Mouse (Mus musculus) layer of hippocampus, postnatal 10 days (tissue): ENCODE measurements around the gene Il34. TPM values are rescaled to one million over a fixed set of nuclear protein-coding genes. Genes with fewer than 3 reads are reported as not detected.

ENCODE experiments used
- DNase-seq, 2 experiments: peaks; one replicate each; pipeline ENCODE4 v3.0.0; 2021; ENCODE audit warnings: low spot score in 2 of 2
- total RNA-seq, 2 experiments: library from RNA; stranded (reverse); gene quantifications; 2 replicates each; pipeline ENCODE4 v1.2.3; 2021

Il34 gene
- total RNA-seq, 2 experiments from 2014 or later: 50.9 to 52.8 TPM

DNA sequence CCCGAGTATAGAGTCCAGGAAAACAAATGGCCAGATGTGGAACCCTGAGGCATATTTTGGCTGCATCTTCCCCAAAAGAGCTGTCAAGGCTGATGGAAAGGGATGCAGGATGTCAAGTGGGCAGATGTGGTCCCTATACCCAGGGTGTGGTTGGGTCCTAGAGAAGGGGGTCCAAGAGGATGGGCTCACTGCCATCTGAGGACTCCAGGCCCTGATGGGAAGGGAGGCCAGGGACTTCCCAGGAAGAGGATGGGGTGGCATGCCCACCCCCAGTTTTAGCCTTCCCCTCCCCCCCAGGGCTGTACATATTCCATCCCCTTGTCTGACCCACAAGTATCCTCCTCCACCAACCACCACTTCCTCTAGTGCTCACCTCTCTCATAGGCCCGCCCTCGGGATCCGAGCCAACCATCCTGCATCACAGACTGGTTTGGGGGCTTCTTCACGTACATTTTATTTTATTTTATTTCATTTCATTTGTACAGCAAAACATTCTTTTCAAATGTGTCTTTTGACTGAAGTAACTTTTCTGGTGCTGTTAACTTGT, 65.0 kb downstream of the Il34 start:
- no peak for DNase-seq

DNA sequence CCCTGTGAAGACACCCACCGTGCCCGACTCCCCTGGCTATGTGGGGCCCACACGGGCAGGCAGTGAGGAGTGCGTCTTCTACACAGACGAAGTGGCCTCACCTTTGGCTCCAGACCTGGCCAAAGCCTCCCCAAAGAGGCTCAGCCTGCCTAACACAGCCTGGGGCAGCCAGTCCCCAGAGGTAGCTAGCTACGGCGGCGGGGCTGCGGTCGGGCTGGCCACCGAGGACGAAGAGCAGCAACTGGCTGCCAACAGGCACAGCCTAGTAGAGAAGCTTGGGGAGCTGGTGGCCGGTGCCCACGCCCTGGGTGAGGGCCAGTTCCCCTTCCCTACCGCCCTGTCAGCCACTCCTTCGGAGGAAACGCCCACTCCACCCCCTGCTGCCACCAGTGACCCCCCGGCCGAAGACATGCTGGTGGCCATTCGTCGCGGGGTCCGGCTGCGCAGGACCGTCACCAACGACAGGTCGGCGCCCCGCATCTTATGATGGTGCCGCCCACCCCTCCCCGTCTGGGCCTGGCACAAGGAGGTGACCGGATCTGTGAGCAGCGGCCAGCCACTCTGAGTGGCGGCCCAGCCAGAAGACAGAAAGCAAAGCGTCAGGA, 67.0 kb downstream of the Il34 start:
- peak in 1 of 2 experiments; percentile 14 for DNase-seq

DNA sequence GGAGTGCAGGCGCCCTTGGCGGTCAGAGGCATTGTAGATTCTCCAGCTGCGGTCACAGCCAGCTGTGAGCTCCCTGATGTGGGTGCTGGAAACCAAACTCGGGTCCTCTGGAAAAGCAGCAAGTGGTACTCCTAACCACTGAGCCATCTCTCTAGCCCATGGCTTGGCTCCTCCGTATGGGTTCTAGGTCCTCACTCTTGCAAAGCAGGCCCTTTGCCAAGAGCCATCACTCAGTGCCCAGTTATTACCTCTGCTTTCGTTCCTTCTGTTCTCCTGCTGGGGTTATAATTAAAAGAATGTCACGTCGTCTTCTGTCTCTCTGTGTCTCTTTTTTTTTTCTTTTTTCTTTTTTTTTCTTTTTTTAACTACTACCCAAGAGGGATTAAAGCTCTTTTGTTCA, 72.7 kb downstream of the Il34 start:
- no peak for DNase-seq

DNA sequence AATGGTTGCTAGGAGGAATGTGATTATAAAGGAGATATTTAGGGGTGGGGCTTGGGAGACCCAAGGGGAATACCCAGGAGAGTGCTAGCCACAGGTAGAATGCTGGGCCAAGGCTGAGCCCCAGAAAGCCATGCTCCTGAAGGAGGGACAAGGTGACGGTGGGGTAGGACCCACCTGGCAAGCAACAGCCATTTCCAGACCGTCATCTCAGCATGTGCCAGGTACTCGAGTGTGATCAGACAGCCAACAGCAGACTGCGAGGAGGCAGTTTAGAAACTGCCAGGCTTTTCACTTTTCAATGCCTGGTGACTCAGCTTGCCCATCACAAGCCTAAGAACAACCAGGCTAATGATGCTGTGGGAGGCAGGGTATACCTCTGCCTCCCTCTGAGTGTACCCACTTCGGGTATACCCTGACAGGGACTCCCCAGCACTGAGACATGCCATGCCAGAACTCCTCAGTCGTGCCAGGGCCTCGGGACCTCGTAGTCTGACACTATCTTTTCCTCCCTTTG, 74.3 kb downstream of the Il34 start:
- DNase-seq: no peak

DNA sequence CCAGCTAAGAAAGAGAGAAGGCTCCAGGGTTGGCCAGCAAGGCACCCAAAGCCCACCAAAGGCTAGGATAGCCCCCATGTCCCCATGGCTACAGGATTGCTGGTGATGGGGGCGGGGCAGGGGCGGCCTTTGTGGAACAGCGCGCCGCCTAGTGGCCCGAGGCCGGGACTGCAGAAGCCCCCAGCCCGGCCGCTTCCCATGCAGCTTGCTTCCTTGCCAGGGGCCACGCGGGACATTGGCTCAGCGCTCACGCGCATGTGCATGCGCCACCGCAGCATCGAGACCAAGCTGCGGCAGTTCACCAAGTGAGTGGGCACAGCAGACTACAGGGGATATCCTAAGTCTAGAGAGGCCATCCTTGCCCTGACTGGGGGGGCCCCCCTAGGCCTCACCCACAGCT, 78.8 kb downstream of the Il34 start:
- DNase-seq: peak; percentile 85 to 92

DNA sequence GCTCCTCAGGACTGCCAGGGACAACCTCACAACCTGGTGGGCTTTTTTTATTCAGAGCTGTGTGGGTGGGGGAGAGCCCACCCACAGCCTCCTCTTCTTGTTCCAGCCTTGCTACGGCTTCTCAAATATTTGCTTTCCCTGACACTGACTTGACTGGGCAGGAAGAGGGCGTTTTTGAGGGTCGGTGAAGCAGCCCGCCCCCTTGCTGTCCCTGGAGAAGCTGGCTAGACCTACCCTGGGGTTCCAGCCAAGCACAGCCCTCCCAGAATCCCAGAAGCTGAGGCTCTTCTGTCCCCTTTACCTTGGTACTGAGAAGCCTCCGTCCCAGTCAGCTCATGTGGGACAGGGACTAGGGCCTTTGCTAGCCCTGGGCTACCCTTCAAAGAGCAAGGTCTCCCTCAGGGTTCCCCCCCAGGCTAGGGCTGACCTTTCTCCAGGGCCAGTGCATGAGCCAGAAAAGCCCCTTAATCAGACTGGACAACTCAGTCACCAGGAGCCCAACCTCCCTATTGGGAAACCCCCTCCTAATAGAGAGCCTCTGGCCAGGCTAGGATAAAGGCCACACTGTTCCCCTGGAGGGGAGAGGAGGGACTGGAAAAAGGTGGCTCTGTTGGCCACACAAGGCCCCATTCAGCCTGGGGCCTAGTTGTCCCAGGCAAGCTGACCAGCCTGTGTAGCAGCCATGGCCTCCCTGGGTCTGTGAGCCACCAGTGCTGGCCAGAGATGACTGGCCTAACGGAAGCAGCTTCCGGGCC, 80.5 kb downstream of the Il34 start:
- DNase-seq: peak in 1 of 2 experiments; percentile 67

DNA sequence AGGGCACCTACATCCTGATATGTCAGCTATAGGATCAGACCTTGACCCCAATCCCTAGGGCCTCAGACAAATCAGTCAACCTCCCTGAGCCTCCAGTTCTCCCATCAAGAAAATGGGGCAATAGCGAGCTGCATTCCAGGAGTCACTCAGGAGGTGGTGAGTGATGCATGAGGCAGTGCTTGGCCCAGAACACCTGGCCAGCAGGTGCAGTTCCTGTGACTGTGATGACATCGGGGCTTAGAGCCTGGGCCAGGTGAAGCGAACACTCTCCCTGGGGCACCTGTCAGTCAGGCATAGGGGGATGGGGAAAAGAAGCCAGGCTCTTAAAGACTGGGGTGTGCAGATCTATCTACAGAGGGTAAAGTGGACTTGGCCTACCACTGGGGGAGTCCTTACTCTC, 81.2 kb downstream of the Il34 start:
- DNase-seq: no peak

DNA sequence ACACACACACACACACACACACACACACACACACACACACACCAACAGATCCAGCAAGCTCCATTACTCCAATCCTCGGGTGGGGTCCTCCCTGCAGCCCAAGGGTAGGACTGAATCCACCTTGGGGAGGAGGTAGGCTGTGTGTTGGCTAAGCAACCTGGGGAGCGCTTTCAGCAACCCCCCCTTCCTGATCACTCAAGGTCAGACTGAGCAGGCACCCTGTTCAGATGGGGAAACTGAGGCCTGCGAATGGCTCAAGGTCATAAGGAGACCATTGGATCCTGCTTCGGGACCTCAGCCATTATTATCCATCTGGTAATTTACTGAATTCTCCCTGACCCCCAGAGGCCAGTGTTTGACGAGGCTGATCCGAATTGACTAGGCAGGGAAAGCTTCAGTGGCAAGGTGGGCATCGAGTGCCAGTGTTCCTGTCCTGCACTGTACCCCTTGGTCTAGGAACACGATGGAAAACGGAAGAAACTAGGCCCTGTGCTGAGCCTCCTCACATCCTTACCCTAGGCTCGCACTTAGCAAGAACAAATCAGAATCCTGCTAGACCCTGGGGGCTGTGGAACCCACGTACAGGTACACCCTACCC, 83.2 kb downstream of the Il34 start:
- no peak for DNase-seq

GRCm38 (mm10) chr8:110721606-110722413, 83.9 kb downstream of the Il34 start:
- peak; percentile 56 to 65 for DNase-seq

GRCm38 (mm10) chr8:110720685-110721598, 84.8 kb downstream of the Il34 start, which contains the start of gene Mtss1l:
Mtss1l (plus strand) TSS chr8:110721476.
- DNase-seq: peak; percentile 78 to 86

DNA sequence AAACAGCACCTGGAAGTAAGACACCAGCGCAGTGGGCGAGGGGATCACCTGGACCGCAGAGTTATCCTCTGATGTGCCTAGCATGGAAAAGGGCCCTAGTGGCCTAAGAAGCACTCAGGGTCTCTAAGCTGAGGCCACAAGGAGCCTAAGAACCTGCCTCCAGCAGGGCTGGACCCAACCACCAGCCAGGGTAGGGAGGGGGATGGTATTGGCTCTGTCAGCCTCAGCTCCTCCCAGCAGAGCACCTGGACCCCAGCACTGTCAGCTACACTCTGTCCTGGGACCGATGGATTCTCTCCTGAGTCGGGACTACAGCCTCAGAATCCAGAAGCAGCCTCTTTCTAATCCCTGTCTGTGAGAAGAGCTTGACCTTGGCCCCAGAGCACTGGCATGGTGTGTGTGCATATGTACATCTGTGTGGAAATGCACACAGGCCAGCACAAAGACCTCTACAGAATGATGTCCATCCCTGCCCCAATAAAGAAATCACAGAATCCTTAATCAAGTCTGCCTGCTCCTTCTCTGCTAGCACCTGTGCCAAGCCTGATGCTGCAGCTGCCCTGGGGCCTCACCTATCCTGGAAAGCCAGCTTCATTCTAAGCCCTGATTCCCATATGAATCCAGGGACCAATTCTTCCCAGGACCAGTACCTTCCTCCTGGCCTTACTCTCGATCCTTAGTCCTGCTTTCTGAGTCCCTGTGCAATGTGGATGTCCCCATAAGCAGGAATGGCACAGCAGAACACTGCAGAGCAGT, 85.6 kb downstream of the Il34 start:
- DNase-seq: no peak

- DNase-seq: peak; percentile 70 to 78
Measured at GRCm38 (mm10) chr8:110718969-110719670, 86.6 kb downstream of the Il34 start.

- DNase-seq: no peak
Measured at GRCm38 (mm10) chr8:110718209-110718968, 87.3 kb downstream of the Il34 start.

- no peak for DNase-seq
Measured at GRCm38 (mm10) chr8:110717131-110717530, 88.6 kb downstream of the Il34 start.

GRCm38 (mm10) chr8:110716075-110716474, 89.6 kb downstream of the Il34 start:
- peak; percentile 61 to 64 for DNase-seq

DNA sequence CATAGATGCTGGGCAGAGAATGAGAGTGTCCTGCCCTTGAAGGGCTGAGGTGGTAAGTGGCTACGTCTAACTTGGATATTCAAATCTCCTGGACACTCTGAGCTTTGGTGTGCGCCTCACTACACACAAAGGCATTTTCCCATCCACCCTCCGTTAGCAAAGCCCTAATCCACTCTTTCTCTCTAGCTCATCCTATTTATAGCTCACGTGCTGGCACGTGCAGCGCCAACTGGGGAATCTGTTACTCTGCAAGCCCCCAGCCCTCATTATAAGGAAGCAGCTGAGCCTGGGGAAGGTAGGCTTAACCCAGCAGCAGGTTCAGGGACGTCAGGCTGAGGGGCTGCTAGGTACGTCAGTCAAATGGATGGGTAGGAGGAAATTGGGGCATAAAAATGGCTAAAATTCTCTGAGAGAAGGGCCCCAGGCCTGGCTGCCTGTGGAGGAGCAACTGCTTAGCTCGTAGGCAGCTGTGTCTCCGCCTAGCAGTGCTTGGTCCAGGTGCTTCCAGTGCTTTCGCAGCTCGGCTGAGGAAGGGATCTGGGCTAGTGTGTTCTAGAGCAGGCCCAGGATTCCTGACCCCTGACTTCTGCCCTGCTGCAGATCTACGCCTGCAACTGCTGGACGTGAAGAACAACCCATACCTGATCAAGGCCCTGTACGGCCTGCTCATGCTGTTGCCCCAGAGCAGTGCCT, 90.8 kb downstream of the Il34 start:
- no peak for DNase-seq

DNA sequence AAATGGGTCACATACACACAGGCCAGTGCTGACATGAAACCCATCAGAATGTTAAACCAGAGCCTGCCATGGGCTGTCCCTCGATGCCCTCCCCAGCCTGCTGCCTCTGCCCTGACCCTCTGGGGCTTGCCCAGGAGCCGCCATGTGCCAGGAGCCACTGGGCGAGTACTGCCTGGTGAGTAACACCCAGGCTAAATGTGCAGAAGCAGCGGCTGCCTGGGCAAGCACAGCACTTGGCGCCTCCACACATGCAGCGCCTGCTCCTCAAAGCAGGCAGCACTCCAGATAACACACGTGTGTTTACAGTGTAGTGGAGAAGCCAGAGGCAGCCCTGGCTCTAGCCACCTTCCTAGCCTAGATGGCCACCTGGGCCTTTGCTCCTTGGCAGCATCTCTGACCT, 92.7 kb downstream of the Il34 start:
- no peak for DNase-seq
